Mouse (Mus musculus) intestine, embryonic 14.5 days (tissue): ENCODE data around the gene Pak2. TPM values are rescaled to one million over a fixed set of nuclear protein-coding genes. Genes with fewer than 3 reads are reported as not detected.
"Not testable (repeated sequence)": the region's sequence is repeated elsewhere in the genome, so short reads cannot be mapped to it uniquely, and the experiment has no call there.

Experiments
- ATAC-seq: fragments of 200-750 bp; cut with Nextera tagmentation; replicated peaks from 2 replicates; pipeline ENCODE4 v1.8.0; 2017; ENCODE audit warnings: low read depth, moderate number of reproducible peaks, moderate TSS enrichment, moderate library complexity; ENCODE audit not compliant: low FRiP score, low TSS enrichment
- DNase-seq: peaks from one replicate; pipeline ENCODE4 v3.0.0-alpha.2; 2018; ENCODE audit warnings: low spot score
- H3K27ac ChIP-seq: fragments of 300-500 bp; sonication (generic); 2 replicates; pipeline ENCODE4 v1.5.1; 2014; ENCODE audit warnings: low read depth, mild to moderate bottlenecking, control low read depth
- H3K27me3 ChIP-seq: fragments of 300-500 bp; sonication (generic); replicated peaks from 2 replicates; pipeline ENCODE4 v1.6.1; 2014; ENCODE audit warnings: low read length, control low read depth; ENCODE audit not compliant: control insufficient read depth, insufficient read depth
- H3K36me3 ChIP-seq: fragments of 300-500 bp; sonication (generic); 2 replicates; pipeline ENCODE4 v1.6.1; 2014; ENCODE audit warnings: low read length, control low read depth; ENCODE audit not compliant: control insufficient read depth, insufficient read depth
- H3K4me1 ChIP-seq: fragments of 300-500 bp; sonication (generic); replicated peaks from 2 replicates; pipeline ENCODE4 v1.6.1; 2014; ENCODE audit warnings: low read length, control low read depth, mixed read lengths; ENCODE audit not compliant: control insufficient read depth, insufficient read depth
- H3K4me2 ChIP-seq: fragments of 300-500 bp; sonication (generic); 2 replicates; pipeline ENCODE4 v1.6.1; 2014; ENCODE audit warnings: low read length
- H3K4me3 ChIP-seq: fragments of 300-500 bp; sonication (generic); 2 replicates; pipeline ENCODE4 v1.5.1; 2014; ENCODE audit warnings: low read depth, low read length, control low read depth, mixed read lengths
- H3K9ac ChIP-seq: fragments of 300-500 bp; sonication (generic); 2 replicates; pipeline ENCODE4 v1.6.1; 2014; ENCODE audit warnings: mild to moderate bottlenecking, low read length
- H3K9me3 ChIP-seq: fragments of 300-500 bp; sonication (generic); 2 replicates; pipeline ENCODE4 v1.6.1; 2016; ENCODE audit warnings: low read length, control low read depth; ENCODE audit not compliant: control insufficient read depth
- WGBS: fragments of 180-500 bp; shearing (Covaris S2); extraction: QIAGEN DNeasy Blood & Tissue Kit; methylation state at CpG from one replicate; pipeline ENCODE4 v1.1.7; 2014; 5-methylcytosine and 5-hydroxymethylcytosine counted together
- polyA plus RNA-seq: library from polyadenylated mRNA; unstranded; fragments of >200 nt; fragmentation: Nextera tagmentation; extraction: Ambion mirVana; gene quantifications from 2 replicates; pipeline ENCODE4 v1.2.1, GENCODE M21; 2014

Pak2 gene
- polyA plus RNA-seq, 1 experiment from 2014 or later: 41.4 TPM

GRCm38 (mm10) chr16:32077648-32078407 is 1.3 kb downstream of the Pak2 start:
- Histone ChIP-seq H3K4me2 (peak overlapping the region; percentile 70), H3K4me1 (peaks cover 11% of the 10 kb centered on the region), H3K9ac (peak overlapping the region; percentile 97), H3K4me3 (peak overlapping the region; percentile 94), H3K27me3 (no peaks in the 10 kb centered on the region), H3K36me3 (no peaks in the 10 kb centered on the region), H3K27ac (peak overlapping the region; percentile 94), H3K9me3 (no peaks in the 10 kb centered on the region)
- ATAC-seq (no peak), DNase-seq (no peak)
- 4% methylated on average over 13 of the region's 13 CpGs for WGBS

GRCm38 (mm10) chr16:32076406-32076805 is 2.7 kb downstream of the Pak2 start:
- Histone ChIP-seq H3K27ac (no peak overlapping the region), H3K9me3 (no peaks in the 10 kb centered on the region), H3K4me3 (0 out of 2 replicates have a peak overlapping the region, but pooled peaks have one; percentile 94), H3K27me3 (no peaks in the 10 kb centered on the region), H3K36me3 (no peaks in the 10 kb centered on the region), H3K4me2 (peak overlapping the region; percentile 70), H3K9ac (no peak overlapping the region), H3K4me1 (peaks cover 11% of the 10 kb centered on the region)
- DNase-seq (no peak), ATAC-seq (no peak)
- WGBS: 63% methylated on average over 3 of the region's 3 CpGs

- ATAC-seq (no peak), DNase-seq (no peak)
- H3K9ac ChIP-seq: no peak overlapping the region
- no peak overlapping the region for H3K27ac ChIP-seq
- H3K4me3 ChIP-seq: no peak overlapping the region
- no peak overlapping the region for H3K4me2 ChIP-seq
- no peaks in the 10 kb centered on the region for H3K9me3 ChIP-seq
- peaks cover 11% of the 10 kb centered on the region for H3K4me1 ChIP-seq
- H3K36me3 ChIP-seq: no peaks in the 10 kb centered on the region
- WGBS: 55% methylated on average over 1 of the region's 1 CpGs
- H3K27me3 ChIP-seq: no peaks in the 10 kb centered on the region
These were observed 3.4 kb downstream of the Pak2 start for GRCm38 (mm10) chr16:32075762-32076161.

GRCm38 (mm10) chr16:32070070-32070469 is 9.1 kb downstream of the Pak2 start:
- not testable (repeated sequence) for H3K4me3 ChIP-seq, H3K27me3 ChIP-seq, H3K9ac ChIP-seq, H3K9me3 ChIP-seq, H3K4me2 ChIP-seq, H3K36me3 ChIP-seq, H3K27ac ChIP-seq, DNase-seq, ATAC-seq, H3K4me1 ChIP-seq
- 62% methylated on average over 4 of the region's 4 CpGs for WGBS

GRCm38 (mm10) chr16:32068389-32069300 is 10.5 kb downstream of the Pak2 start:
- H3K27me3 ChIP-seq: no peaks in the 10 kb centered on the region
- H3K4me2 ChIP-seq: no peak overlapping the region
- DNase-seq (no peak), ATAC-seq (peak; percentile 32; the same call in 1 of the 2 replicates)
- H3K4me3 ChIP-seq: no peak overlapping the region
- no peaks in the 10 kb centered on the region for H3K36me3 ChIP-seq
- H3K27ac ChIP-seq: peak overlapping the region; percentile 23; the same call in 1 of the 2 replicates
- no peak overlapping the region for H3K9ac ChIP-seq
- H3K4me1 ChIP-seq: peaks cover 10% of the 10 kb centered on the region
- WGBS: 64% methylated on average over 12 of the region's 12 CpGs
- H3K9me3 ChIP-seq: no peaks in the 10 kb centered on the region

GRCm38 (mm10) chr16:32066899-32067298 is 12.2 kb downstream of the Pak2 start:
- no peak for ATAC-seq
- H3K27ac ChIP-seq: no peak overlapping the region
- no peak for DNase-seq

GRCm38 (mm10) chr16:32063900-32064299 is 15.2 kb downstream of the Pak2 start:
- peaks cover 10% of the 10 kb centered on the region for H3K4me1 ChIP-seq

More at GRCm38 (mm10) chr16:32066899-32067298, 12.2 kb downstream of the Pak2 start:
- H3K4me1 ChIP-seq: peaks cover 10% of the 10 kb centered on the region
- no peaks in the 10 kb centered on the region for H3K9me3 ChIP-seq
- no peak overlapping the region for H3K4me2 ChIP-seq
- no peak overlapping the region for H3K9ac ChIP-seq
- H3K36me3 ChIP-seq: no peaks in the 10 kb centered on the region
- WGBS: 100% methylated on average over 1 of the region's 1 CpGs
- H3K4me3 ChIP-seq: no peak overlapping the region
- no peaks in the 10 kb centered on the region for H3K27me3 ChIP-seq

GRCm38 (mm10) chr16:32062226-32062625 is 16.9 kb downstream of the Pak2 start:
- ATAC-seq (no peak), DNase-seq (no peak)
- Histone ChIP-seq H3K4me3 (no peak overlapping the region), H3K27ac (no peak overlapping the region), H3K4me1 (peaks cover 3% of the 10 kb centered on the region; the same call in 1 of the 2 replicates), H3K36me3 (no peaks in the 10 kb centered on the region), H3K9me3 (no peaks in the 10 kb centered on the region), H3K27me3 (no peaks in the 10 kb centered on the region), H3K9ac (no peak overlapping the region), H3K4me2 (no peak overlapping the region)
- 65% methylated on average over 2 of the region's 2 CpGs for WGBS

More at GRCm38 (mm10) chr16:32063900-32064299, 15.2 kb downstream of the Pak2 start:
- DNase-seq (no peak), ATAC-seq (no peak)
- Histone ChIP-seq H3K4me3 (no peak overlapping the region), H3K4me2 (no peak overlapping the region), H3K9ac (no peak overlapping the region), H3K27me3 (no peaks in the 10 kb centered on the region), H3K9me3 (no peaks in the 10 kb centered on the region), H3K27ac (peak overlapping the region; percentile 64), H3K36me3 (no peaks in the 10 kb centered on the region)
- 74% methylated on average over 7 of the region's 7 CpGs for WGBS
